Mouse (Mus musculus) monocyte, adult 2 months (primary cell): ENCODE results near the gene Ppil6.

Experiments used
- DNase-seq, 2 experiments: peaks; one replicate each; pipeline ENCODE4 v3.0.0; 2022; ENCODE audit warnings: low spot score in 2 of 2, low read depth in 1 of 2

Gene Ppil6

DNA sequence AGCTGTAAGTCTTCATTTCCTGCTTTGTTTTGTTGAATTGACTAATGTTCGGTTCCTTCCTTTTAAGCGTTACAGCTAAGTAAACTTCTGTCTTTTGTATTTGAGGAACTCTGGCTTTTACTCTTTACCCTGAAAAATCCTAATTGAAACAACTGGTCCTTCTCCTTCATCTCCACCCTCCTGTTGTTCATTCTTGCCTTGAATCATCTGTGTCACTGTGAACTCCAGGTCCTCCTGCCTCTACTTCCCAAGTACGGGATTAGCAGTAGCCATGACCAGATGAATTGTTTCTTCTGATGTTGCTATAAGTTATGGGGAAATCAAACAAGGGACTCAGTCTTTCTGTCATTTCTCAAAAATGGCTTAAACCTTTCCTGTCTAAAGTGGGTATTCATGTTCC is 33.1 kb downstream of the Ppil6 start:
- DNase-seq, result no peak

- no peak for DNase-seq
These were observed 35.5 kb downstream of the Ppil6 start for GRCm38 (mm10) chr10:41525696-41526095.

- DNase-seq, result no peak
These were observed 39.7 kb downstream of the Ppil6 start for GRCm38 (mm10) chr10:41529972-41530371.

- DNase-seq, result no peak
These were observed 45.8 kb downstream of the Ppil6 start for GRCm38 (mm10) chr10:41535991-41536390.

- DNase-seq, result no peak
These were observed 46.5 kb downstream of the Ppil6 start for GRCm38 (mm10) chr10:41536714-41537113.

GRCm38 (mm10) chr10:41537226-41537982 is 47.2 kb downstream of the Ppil6 start:
- DNase-seq, result no peak

DNA sequence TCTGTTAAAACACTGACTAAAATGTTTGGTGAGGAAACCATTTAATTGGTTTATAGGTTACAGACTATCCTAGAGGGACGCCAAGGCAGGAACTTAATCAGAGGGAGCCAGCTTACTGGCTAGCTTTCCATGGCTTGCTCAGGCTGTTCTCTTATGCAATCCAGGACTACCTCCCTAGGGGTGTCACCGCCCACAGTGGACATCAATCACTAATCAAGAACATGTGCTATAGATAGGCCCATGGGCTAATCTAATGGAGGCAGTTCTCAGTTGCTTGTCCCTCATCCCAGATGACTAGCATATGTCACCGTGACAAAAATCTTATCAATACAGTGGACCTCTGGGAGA is 47.7 kb downstream of the Ppil6 start:
- DNase-seq, result no peak

DNA sequence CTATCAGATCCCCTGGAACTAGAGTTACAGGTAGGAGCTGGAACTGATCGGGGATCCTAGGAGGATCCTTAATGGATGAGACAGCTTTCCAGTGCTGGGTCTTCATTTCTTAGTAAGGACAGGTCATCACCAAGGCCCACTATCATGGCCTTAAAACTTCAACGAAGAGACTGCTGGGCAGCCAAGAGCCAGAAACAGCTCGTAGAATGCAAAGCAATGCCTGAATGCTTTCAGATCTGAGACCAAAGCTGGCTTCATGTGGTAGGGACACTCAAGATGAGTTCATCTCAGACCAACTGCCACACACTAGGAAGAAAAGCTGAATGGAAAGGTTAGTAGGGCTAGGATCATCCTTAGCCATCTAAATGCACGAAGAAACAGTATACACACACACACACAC is 48.7 kb downstream of the Ppil6 start:
- no peak for DNase-seq

DNA sequence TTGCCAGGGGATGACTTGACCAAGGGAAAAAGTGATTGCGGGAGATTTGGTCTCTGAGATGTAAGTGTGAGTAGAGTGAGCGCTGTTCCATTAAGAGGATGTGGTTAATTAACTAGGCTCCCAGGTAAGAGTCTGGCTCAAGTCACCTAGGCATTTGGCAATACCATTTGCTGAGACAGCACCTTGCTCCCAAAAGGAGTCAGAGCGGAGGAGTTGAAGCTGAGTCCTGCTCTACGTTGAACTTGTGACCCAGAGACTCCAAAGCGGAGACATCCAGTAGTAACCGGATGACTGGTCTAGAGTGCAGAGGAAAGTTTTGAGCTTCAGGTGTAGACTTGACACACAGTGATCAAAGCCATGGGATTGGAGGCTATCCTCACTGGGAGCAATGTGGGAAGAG is 51.8 kb downstream of the Ppil6 start:
- DNase-seq, result no peak

- no peak for DNase-seq
These were observed 53.2 kb downstream of the Ppil6 start for GRCm38 (mm10) chr10:41543439-41543838.

GRCm38 (mm10) chr10:41543844-41544243 is 53.6 kb downstream of the Ppil6 start:
- DNase-seq, result no peak

GRCm38 (mm10) chr10:41544481-41545190 is 54.4 kb downstream of the Ppil6 start:
- no peak for DNase-seq

GRCm38 (mm10) chr10:41545224-41545755 is 55.1 kb downstream of the Ppil6 start:
- DNase-seq, result no peak

DNA sequence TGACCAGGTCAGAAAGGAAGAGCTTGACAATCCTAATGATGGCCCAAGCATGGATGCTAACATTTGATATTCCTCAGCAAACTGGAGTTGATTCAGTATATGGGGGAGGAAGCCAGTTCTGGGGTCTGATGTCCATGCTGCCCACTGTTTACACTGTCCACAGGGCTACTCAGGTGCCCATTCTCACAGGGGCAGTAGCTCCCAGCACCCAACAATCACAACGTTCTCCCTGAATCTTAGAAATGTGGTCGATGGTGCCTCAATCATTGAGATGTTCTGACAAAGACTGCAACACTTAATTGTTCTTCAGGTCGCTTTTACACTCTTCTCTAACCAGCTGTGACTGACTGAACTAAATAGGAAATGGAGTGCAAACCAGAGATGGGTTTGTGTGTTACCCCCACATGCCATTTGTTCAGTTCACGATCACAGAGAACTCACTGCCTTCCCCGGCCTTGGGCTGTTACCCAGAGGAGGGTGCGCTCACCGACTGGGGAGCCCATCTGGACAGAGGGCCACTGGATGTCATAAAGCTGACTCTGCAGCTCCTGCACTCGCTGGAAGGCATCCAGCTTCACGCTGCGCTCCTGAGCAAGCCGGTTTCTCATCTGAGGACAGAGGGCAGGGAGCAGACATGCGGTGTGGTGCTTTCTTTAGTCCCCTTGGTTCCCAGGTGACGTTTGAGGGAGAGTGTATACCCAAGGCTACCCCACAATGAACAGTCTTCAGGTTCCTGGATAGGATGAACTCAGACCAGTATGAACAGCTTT is 56.3 kb downstream of the Ppil6 start:
- DNase-seq, result no peak

DNA sequence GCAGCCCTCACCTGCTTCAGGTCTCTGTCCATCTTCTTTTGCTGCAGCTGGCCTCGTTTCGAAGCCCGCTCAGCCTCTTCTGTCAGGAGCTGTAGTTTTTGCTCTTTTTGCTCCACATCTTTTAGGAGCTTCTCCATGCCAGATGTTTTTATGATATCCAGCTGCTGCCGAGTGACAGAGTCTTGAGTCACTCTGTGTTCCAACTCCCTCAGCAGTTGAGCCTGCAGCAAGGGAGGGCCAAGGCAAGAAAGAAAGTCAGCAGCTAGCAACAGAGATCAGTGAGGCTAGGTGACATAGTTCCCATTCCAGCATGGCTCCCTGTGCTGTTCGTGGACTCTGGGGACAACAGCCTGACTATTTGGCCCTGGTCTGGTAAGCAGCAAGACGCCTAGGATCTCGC is 60.5 kb downstream of the Ppil6 start:
- DNase-seq, result no peak

DNA sequence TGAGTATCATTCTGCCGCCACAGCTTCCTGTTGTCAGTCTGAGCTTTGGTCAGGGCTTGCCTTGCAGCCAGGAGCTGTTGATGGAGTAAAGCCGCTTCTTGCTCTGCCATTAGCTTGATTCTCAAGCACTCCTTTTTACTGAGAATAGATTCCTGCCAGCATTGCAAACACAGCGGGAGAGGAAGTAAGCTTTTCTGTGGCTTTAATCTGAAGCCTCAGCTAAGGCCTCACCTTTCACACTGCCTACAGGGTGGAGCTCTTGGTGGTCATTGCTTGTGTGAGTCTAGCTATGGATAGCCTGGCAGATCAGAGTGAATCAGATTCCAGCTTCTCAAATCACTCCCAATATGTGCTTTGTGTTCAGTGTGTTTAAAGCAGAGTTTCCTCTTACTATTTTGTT is 62.1 kb downstream of the Ppil6 start:
- DNase-seq, result no peak

- DNase-seq, result no peak
These were observed 62.8 kb downstream of the Ppil6 start for GRCm38 (mm10) chr10:41552847-41553589.

DNA sequence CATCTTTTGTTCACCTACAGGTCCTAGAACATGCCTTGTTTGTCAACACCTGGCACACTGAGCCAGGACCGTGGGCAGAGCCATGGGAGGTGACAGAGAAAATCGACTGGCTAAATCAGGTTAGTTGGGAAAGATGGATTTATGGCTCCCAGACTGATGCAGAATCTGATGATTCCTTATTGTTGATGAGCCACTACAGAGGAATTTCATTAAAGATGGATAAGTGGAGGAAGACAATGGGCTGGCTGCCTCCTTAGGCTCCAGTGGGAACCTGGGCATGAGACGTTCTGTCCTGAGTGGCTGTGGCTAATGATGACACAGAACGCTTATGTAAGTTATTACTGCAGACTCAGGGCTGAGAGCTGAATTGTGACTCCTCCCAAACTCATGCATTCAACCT is 63.5 kb downstream of the Ppil6 start:
- no peak for DNase-seq

GRCm38 (mm10) chr10:41555081-41555480 is 64.8 kb downstream of the Ppil6 start:
- DNase-seq, result no peak

- no peak for DNase-seq
These were observed 68.2 kb downstream of the Ppil6 start for GRCm38 (mm10) chr10:41558401-41558800.
